ENCODE assay signal across 27 mouse cellular contexts in genomic region chr14:118799918-118800317, GRCm38 (mm10). TPM values are rescaled to one million over a fixed set of nuclear protein-coding genes. Genes with fewer than 3 reads are reported as not detected.
DNase-seq lines count a peak whose midpoint lies in the region; ATAC-seq lines count a peak whose summit lies in the region.
"Had no signal": no experiment of that assay in that cellular context is flagged by ENCODE, and none has a peak within 500 bp of the region (broad histone marks: within the 10 kb centered on the region; RNA-seq: fewer than 3 reads in every experiment).

No protein-coding gene starts in this region.

- H3K9me3 ChIP-seq in kidney, embryonic 14.5 days (ENCODE audit: control insufficient read depth, low read length) = no peaks in the 10 kb centered on the region
- no peaks in the 10 kb centered on the region for H3K9me3 ChIP-seq in megakaryocyte, embryonic 14.5 days
- no peaks in the 10 kb centered on the region for H3K9me3 ChIP-seq in liver, embryonic 12.5 days (replicated peaks)
- no peaks in the 10 kb centered on the region for H3K9me3 ChIP-seq in intestine, embryonic 15.5 days
- H3K9me3 ChIP-seq: heart, embryonic 12.5 days; hindbrain, embryonic 12.5 days; limb, embryonic 12.5 days; neural tube, embryonic 15.5 days had no signal

- WGBS in kidney, embryonic 14.5 days = 32% methylated on average over 9 of the region's 9 CpGs
- WGBS in liver, embryonic 12.5 days (ENCODE audit: insufficient replicate concordance) = 13% methylated on average over 9 of the region's 9 CpGs
- whole genome bisulfite sequencing in intestine, embryonic 15.5 days = 57% methylated on average over 9 of the region's 9 CpGs

- H3K4me2 ChIP-seq in kidney, embryonic 14.5 days (replicated peaks; ENCODE audit: low read depth, low read length) = no peak overlapping the region
- H3K4me2 ChIP-seq in liver, embryonic 12.5 days = peak overlapping the region; percentile 28
- no peak overlapping the region for H3K4me2 ChIP-seq in intestine, embryonic 15.5 days (replicated peaks)
- H3K4me2 ChIP-seq: heart, embryonic 12.5 days; hindbrain, embryonic 12.5 days; limb, embryonic 12.5 days; neural tube, embryonic 15.5 days had no signal

- ATAC-seq in kidney, embryonic 14.5 days (ENCODE audit: low FRiP score, low TSS enrichment) = 0 out of 2 replicates have a peak, but pooled peaks have one; percentile 33
- ATAC-seq in megakaryocyte, adult 5-6 weeks (ENCODE audit: poor library complexity, severe bottlenecking) = no peak
- ATAC-seq in liver, embryonic 12.5 days = no peak
- peak; percentile 46 for ATAC-seq in megakaryocyte-erythroid progenitor cell, adult 5-6 weeks (replicated peaks; ENCODE audit: low FRiP score, low TSS enrichment, poor library complexity, severe bottlenecking)
- no peak for ATAC-seq in intestine, embryonic 15.5 days
- ATAC-seq: CD4-positive, CD25-positive, alpha-beta regulatory T cell, adult 4 months; forebrain, embryonic 16.5 days had no signal

- no peak overlapping the region for H3K27ac ChIP-seq in kidney, embryonic 14.5 days (ENCODE audit: low read depth, low read length)
- no peak overlapping the region for H3K27ac ChIP-seq in liver, embryonic 12.5 days
- no peak overlapping the region for H3K27ac ChIP-seq in intestine, embryonic 15.5 days
- H3K27ac ChIP-seq: hindbrain, embryonic 12.5 days; limb, embryonic 12.5 days; neural tube, embryonic 15.5 days had no signal

- no peaks in the 10 kb centered on the region for H3K36me3 ChIP-seq in kidney, embryonic 14.5 days (ENCODE audit: control insufficient read depth, insufficient read depth, low read length)
- no peaks in the 10 kb centered on the region for H3K36me3 ChIP-seq in megakaryocyte, embryonic 14.5 days (replicated peaks; ENCODE audit: low read length)
- no peaks in the 10 kb centered on the region for H3K36me3 ChIP-seq in liver, embryonic 12.5 days
- no peaks in the 10 kb centered on the region for H3K36me3 ChIP-seq in intestine, embryonic 15.5 days
- H3K36me3 ChIP-seq: heart, embryonic 12.5 days; hindbrain, embryonic 12.5 days; limb, embryonic 12.5 days; neural tube, embryonic 15.5 days had no signal

- H3K9ac ChIP-seq in kidney, embryonic 14.5 days (ENCODE audit: low read depth, low read length) = no peak overlapping the region
- no peak overlapping the region for H3K9ac ChIP-seq in liver, embryonic 12.5 days
- H3K9ac ChIP-seq in intestine, embryonic 15.5 days = no peak overlapping the region
- H3K9ac ChIP-seq: heart, embryonic 12.5 days; hindbrain, embryonic 12.5 days; limb, embryonic 12.5 days; neural tube, embryonic 15.5 days had no signal

- no peak for DNase-seq in kidney, adult 11 months
- DNase-seq in spleen, postnatal 14 days (ENCODE audit: low spot score in 2 of 2) = no peak
- DNase-seq: adrenal gland, adult 2 months; cerebellum, adult 11-12 months; cerebellum, postnatal 25 days; gastrocnemius, postnatal 14 days; heart, adult 11 months; heart, postnatal 10 days; kidney, adult 8-10 months; layer of hippocampus, postnatal 36 days; lung, adult 18-20 months; lung, postnatal 10 days; right cerebral cortex, adult 18-20 months; right cerebral cortex, postnatal 4 days; thymus, postnatal 36 days had no signal

- no peak overlapping the region for H3K4me3 ChIP-seq in kidney, embryonic 14.5 days (ENCODE audit: low read length)
- H3K4me3 ChIP-seq in megakaryocyte, embryonic 14.5 days (replicated peaks) = peak overlapping the region; percentile 30
- no peak overlapping the region for H3K4me3 ChIP-seq in liver, embryonic 12.5 days
- no peak overlapping the region for H3K4me3 ChIP-seq in intestine, embryonic 15.5 days (replicated peaks)
- H3K4me3 ChIP-seq: heart, embryonic 12.5 days; hindbrain, embryonic 12.5 days; limb, embryonic 12.5 days; neural tube, embryonic 15.5 days had no signal

- H3K4me1 ChIP-seq in kidney, embryonic 14.5 days (ENCODE audit: control insufficient read depth, insufficient read depth, low read length) = no peaks in the 10 kb centered on the region
- peaks cover 85% of the 10 kb centered on the region for H3K4me1 ChIP-seq in megakaryocyte, embryonic 14.5 days
- peaks cover 65% of the 10 kb centered on the region for H3K4me1 ChIP-seq in liver, embryonic 12.5 days
- 0 out of 2 replicates have a peak, but pooled peaks cover 6% of the 10 kb centered on the region for H3K4me1 ChIP-seq in intestine, embryonic 15.5 days (replicated peaks)
- H3K4me1 ChIP-seq: hindbrain, embryonic 12.5 days had no signal

- H3K27me3 ChIP-seq in kidney, embryonic 14.5 days (ENCODE audit: control insufficient read depth, insufficient read depth, low read length) = no peaks in the 10 kb centered on the region
- H3K27me3 ChIP-seq in megakaryocyte, embryonic 14.5 days (replicated peaks) = peaks cover 8% of the 10 kb centered on the region
- peaks cover 11% of the 10 kb centered on the region for H3K27me3 ChIP-seq in liver, embryonic 12.5 days (replicated peaks)
- H3K27me3 ChIP-seq in intestine, embryonic 15.5 days (replicated peaks) = no peaks in the 10 kb centered on the region
- H3K27me3 ChIP-seq: heart, embryonic 12.5 days; hindbrain, embryonic 12.5 days; neural tube, embryonic 15.5 days had no signal

RNA-seq across cellular contexts. Expression of gene Cldn10, which starts 12.2 kb away (rescaled TPM):
- 7.3 and 12.2 TPM in 2 replicates for polyA plus RNA-seq in kidney, embryonic 14.5 days (2014; fragmentation: Nextera tagmentation; extraction: Ambion mirVana)
- not detected in 2 replicates for polyA plus RNA-seq in megakaryocyte, embryonic 14.5 days (2012; ENCODE audit: insufficient read depth, low replicate concordance)
- not detected in 2 replicates for total RNA-seq in megakaryocyte, adult 5-6 weeks (2015)
- total RNA-seq in megakaryocyte, adult 5-6 weeks (2017) = 0.29 TPM in 1 of 2 replicates, not detected in the other
- polyA plus RNA-seq in liver, embryonic 12.5 days (2016; fragmentation: Nextera tagmentation; extraction: Ambion mirVana) = 0.17 and 0.30 TPM in 2 replicates
- 1.1 and 1.6 TPM in 2 replicates for total RNA-seq in megakaryocyte-erythroid progenitor cell, adult 5-6 weeks (2014; fragmentation: Nextera tagmentation)
- 0.46 and 4.5 TPM in 2 replicates for total RNA-seq in megakaryocyte-erythroid progenitor cell, adult 5-6 weeks (2017)
- polyA plus RNA-seq in intestine, embryonic 15.5 days (2015; fragmentation: Nextera tagmentation; extraction: Ambion mirVana) = 19.7 and 39.7 TPM in 2 replicates
- total RNA-seq: gastrocnemius, postnatal 14 days had no signal

Comparison
In these comparisons a context has a peak if more than half of its experiments do, and no peak if none do; other contexts are left out.
1. ATAC-seq: peak in kidney, embryonic 14.5 days (single experiment) and megakaryocyte-erythroid progenitor cell, adult 5-6 weeks (single experiment); none in megakaryocyte, adult 5-6 weeks (single experiment), liver, embryonic 12.5 days (single experiment) and intestine, embryonic 15.5 days (single experiment).